Mouse (Mus musculus) lung, embryonic 15.5 days (tissue): ENCODE data around the gene Pde1a. TPM values are rescaled to one million over a fixed set of nuclear protein-coding genes. Genes with fewer than 3 reads are reported as not detected.

ENCODE experiments used
- polyA plus RNA-seq: library from polyadenylated mRNA; unstranded; fragments of >200 nt; fragmentation: Nextera tagmentation; extraction: Ambion mirVana; gene quantifications from 2 replicates; pipeline ENCODE4 v1.2.1, GENCODE M21; 2015

Gene Pde1a
- polyA plus RNA-seq, 1 experiment from 2014 or later, result 16.2 TPM

Other genes starting within 250 kb of the Pde1a start
- not detected in 2 replicates for gene Prdx6b, start 163.0 kb upstream of the Pde1a start, polyA plus RNA-seq
- gene Dnajc10, start 186.0 kb upstream of the Pde1a start, polyA plus RNA-seq, result 89.7 and 95.8 TPM in 2 replicates